Mouse (Mus musculus) bone marrow, adult 2 months (tissue): ENCODE measurements around the gene Ccdc152.

Experiments
- CTCF ChIP-seq: fragments of 200-500 bp; IDR thresholded peaks from 2 replicates; pipeline ENCODE4 v1.5.1; 2011; ENCODE audit warnings: low read length, control low read depth; ENCODE audit not compliant: control insufficient read depth, insufficient read depth
- POLR2A ChIP-seq: fragments of 200-500 bp; IDR thresholded peaks from 2 replicates; pipeline ENCODE4 v1.6.1; 2011; ENCODE audit warnings: low read depth, mild to moderate bottlenecking, control low read depth, low read length, borderline replicate concordance; ENCODE audit not compliant: control insufficient read depth

DNA sequence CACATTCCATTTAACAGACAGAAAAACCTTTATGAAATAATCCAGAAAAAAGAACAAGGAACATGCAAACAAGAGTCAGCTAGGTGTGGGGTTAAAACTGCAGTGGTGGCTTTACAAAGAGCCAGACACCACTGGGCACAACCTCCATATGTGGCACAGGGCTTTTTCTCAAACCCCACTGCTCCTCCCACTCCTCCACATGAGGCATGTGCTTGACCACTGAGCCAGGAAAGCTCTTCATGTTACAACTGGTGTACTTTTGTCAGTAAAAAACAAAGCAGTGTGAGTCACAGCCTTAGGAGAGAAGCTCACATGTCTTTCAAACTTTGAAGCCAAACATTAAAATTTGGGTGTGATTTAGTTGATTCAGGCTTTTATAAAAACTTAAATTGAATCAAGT is 22.1 kb downstream of the Ccdc152 start:
- TF ChIP-seq CTCF, result no peak
- TF ChIP-seq POLR2A, result no peak
